Mouse (Mus musculus) hindbrain, embryonic 11.5 days (tissue): ENCODE measurements around the gene Sp7. TPM values are rescaled to one million over a fixed set of nuclear protein-coding genes. Genes with fewer than 3 reads are reported as not detected.
"Not testable (repeated sequence)": the region's sequence is repeated elsewhere in the genome, so short reads cannot be mapped to it uniquely, and the experiment has no call there.

ENCODE experiments used
- ATAC-seq: fragments of 200-750 bp; cut with Nextera tagmentation; 2 replicates; pipeline ENCODE4 v1.8.0; 2017; ENCODE audit warnings: mild to moderate bottlenecking, moderate TSS enrichment, moderate library complexity; ENCODE audit not compliant: low FRiP score
- DNase-seq: peaks from one replicate; pipeline ENCODE4 v3.0.0-alpha.2; 2015; ENCODE audit warnings: low spot score
- H3K27ac ChIP-seq: fragments of 300-500 bp; sonication (generic); 2 replicates; pipeline ENCODE4 v1.5.1; 2014; ENCODE audit warnings: mild to moderate bottlenecking, low read depth, low read length
- H3K27me3 ChIP-seq: fragments of 300-500 bp; sonication (generic); 2 replicates; pipeline ENCODE4 v1.6.1; 2014; ENCODE audit warnings: mild to moderate bottlenecking, low read length, moderate library complexity, mixed read lengths; ENCODE audit not compliant: control insufficient read depth, insufficient read depth
- H3K36me3 ChIP-seq: fragments of 300-500 bp; sonication (generic); 2 replicates; pipeline ENCODE4 v1.6.1; 2014; ENCODE audit warnings: mild to moderate bottlenecking, low read length, moderate library complexity, mixed read lengths; ENCODE audit not compliant: control insufficient read depth, insufficient read depth
- H3K4me1 ChIP-seq: fragments of 300-500 bp; sonication (generic); replicated peaks from 2 replicates; pipeline ENCODE4 v1.6.1; 2014; ENCODE audit warnings: low read length, mixed read lengths; ENCODE audit not compliant: control insufficient read depth, insufficient read depth
- H3K4me2 ChIP-seq: fragments of 300-500 bp; sonication (generic); replicated peaks from 2 replicates; pipeline ENCODE4 v1.6.1; 2014; ENCODE audit warnings: mild to moderate bottlenecking, low read depth, low read length
- H3K4me3 ChIP-seq: fragments of 300-500 bp; sonication (generic); 2 replicates; pipeline ENCODE4 v1.5.1; 2014; ENCODE audit warnings: low read depth, low read length
- H3K9ac ChIP-seq: fragments of 300-500 bp; sonication (generic); 2 replicates; pipeline ENCODE4 v1.6.1; 2014; ENCODE audit warnings: low read depth, low read length
- H3K9me3 ChIP-seq: fragments of 300-500 bp; sonication (generic); 2 replicates; pipeline ENCODE4 v1.6.1; 2016; ENCODE audit warnings: low read length; ENCODE audit not compliant: control insufficient read depth
- WGBS: fragments of 180-500 bp; shearing (Covaris S2); extraction: QIAGEN DNeasy Blood & Tissue Kit; methylation state at CpG from one replicate; pipeline ENCODE4 v1.1.7; 2014; 5-methylcytosine and 5-hydroxymethylcytosine counted together
- polyA plus RNA-seq: library from polyadenylated mRNA; unstranded; fragments of >200 nt; fragmentation: Nextera tagmentation; extraction: Ambion mirVana; gene quantifications from 2 replicates; pipeline ENCODE4 v1.2.1, GENCODE M21; 2014

Gene Sp7
- polyA plus RNA-seq, 1 experiment from 2014 or later: 0.99 TPM

GRCm38 (mm10) chr15:102344490-102344889 lies 22.5 kb downstream of the Sp7 start:
- H3K4me2 ChIP-seq: no peak overlapping the region
- H3K36me3 ChIP-seq: no peaks in the 10 kb centered on the region
- DNase-seq (no peak), ATAC-seq (no peak)
- H3K27ac ChIP-seq: no peak overlapping the region
- H3K27me3 ChIP-seq: no peaks in the 10 kb centered on the region
- no peaks in the 10 kb centered on the region for H3K9me3 ChIP-seq
- no peak overlapping the region for H3K9ac ChIP-seq
- WGBS: 95% methylated on average over 3 of the region's 3 CpGs
- no peak overlapping the region for H3K4me3 ChIP-seq
- H3K4me1 ChIP-seq: no peaks in the 10 kb centered on the region

- Histone ChIP-seq H3K27me3 (no peaks in the 10 kb centered on the region), H3K4me1 (no peaks in the 10 kb centered on the region), H3K27ac (no peak overlapping the region), H3K4me2 (no peak overlapping the region), H3K9ac (no peak overlapping the region), H3K36me3 (no peaks in the 10 kb centered on the region), H3K4me3 (no peak overlapping the region), H3K9me3 (no peaks in the 10 kb centered on the region)
- ATAC-seq (no peak), DNase-seq (peak; percentile 64)
- WGBS: 13% methylated on average over 1 of the region's 1 CpGs
These were observed 25.4 kb downstream of the Sp7 start for GRCm38 (mm10) chr15:102341580-102341979.

GRCm38 (mm10) chr15:102339612-102340011 lies 27.4 kb downstream of the Sp7 start:
- Histone ChIP-seq H3K9ac (no peak overlapping the region), H3K9me3 (no peaks in the 10 kb centered on the region), H3K4me1 (no peaks in the 10 kb centered on the region), H3K27me3 (no peaks in the 10 kb centered on the region), H3K4me3 (no peak overlapping the region), H3K36me3 (no peaks in the 10 kb centered on the region), H3K27ac (no peak overlapping the region), H3K4me2 (no peak overlapping the region)
- WGBS: 77% methylated on average over 5 of the region's 5 CpGs
- ATAC-seq (no peak), DNase-seq (no peak)

GRCm38 (mm10) chr15:102336946-102337345 lies 30.0 kb downstream of the Sp7 start:
- ATAC-seq: no peak
- H3K27me3 ChIP-seq: no peaks in the 10 kb centered on the region
- H3K36me3 ChIP-seq: no peaks in the 10 kb centered on the region
- DNase-seq: no peak
- 85% methylated on average over 4 of the region's 4 CpGs for WGBS
- no peak overlapping the region for H3K9ac ChIP-seq
- H3K9me3 ChIP-seq: no peaks in the 10 kb centered on the region
- no peak overlapping the region for H3K4me3 ChIP-seq
- H3K4me1 ChIP-seq: peaks cover 6% of the 10 kb centered on the region; the same call in 1 of the 2 replicates
- H3K27ac ChIP-seq: no peak overlapping the region
- no peak overlapping the region for H3K4me2 ChIP-seq

GRCm38 (mm10) chr15:102335925-102336324 lies 31.1 kb downstream of the Sp7 start:
- H3K27me3 ChIP-seq, ATAC-seq, H3K4me2 ChIP-seq, H3K9ac ChIP-seq, H3K4me3 ChIP-seq, H3K27ac ChIP-seq, H3K36me3 ChIP-seq, H3K9me3 ChIP-seq, H3K4me1 ChIP-seq: not testable (repeated sequence)
- peak; percentile 43 for DNase-seq
- 91% methylated on average over 5 of the region's 5 CpGs for WGBS

GRCm38 (mm10) chr15:102335254-102335653 lies 31.7 kb downstream of the Sp7 start:
- Histone ChIP-seq H3K36me3 (no peaks in the 10 kb centered on the region), H3K4me2 (no peak overlapping the region), H3K4me1 (peaks cover 6% of the 10 kb centered on the region), H3K27ac (no peak overlapping the region), H3K27me3 (no peaks in the 10 kb centered on the region), H3K9me3 (no peaks in the 10 kb centered on the region), H3K9ac (no peak overlapping the region), H3K4me3 (no peak overlapping the region)
- ATAC-seq (no peak), DNase-seq (no peak)
- 91% methylated on average over 8 of the region's 8 CpGs for WGBS

GRCm38 (mm10) chr15:102331610-102332015 lies 35.4 kb downstream of the Sp7 start, which contains the start of gene Myg1:
Myg1 (plus strand) TSS chr15:102331709.
- H3K4me2 ChIP-seq: peak within 1 kb of the TSS; percentile 72
- H3K4me3 ChIP-seq: peak within 1 kb of the TSS; percentile 81
- no peaks in the 10 kb centered on the region for H3K27me3 ChIP-seq
- no peaks in the 10 kb centered on the region for H3K9me3 ChIP-seq
- ATAC-seq: peak; percentile 96
- H3K4me1 ChIP-seq: peaks cover 6% of the 10 kb centered on the region
- WGBS: 1% methylated on average over 30 of the region's 30 CpGs
- peak; percentile 92 for DNase-seq
- no peak within 1 kb of the TSS for H3K27ac ChIP-seq
- no peaks in the 10 kb centered on the region for H3K36me3 ChIP-seq
- H3K9ac ChIP-seq: peak within 1 kb of the TSS; percentile 69

- H3K27me3 ChIP-seq: no peaks in the 10 kb centered on the region
- H3K4me1 ChIP-seq: no peaks in the 10 kb centered on the region; the same call in 1 of the 2 replicates
- DNase-seq (no peak), ATAC-seq (no peak)
- no peaks in the 10 kb centered on the region for H3K36me3 ChIP-seq
- H3K9me3 ChIP-seq: no peaks in the 10 kb centered on the region
- H3K4me3 ChIP-seq: peak overlapping the region; percentile 90
- peak overlapping the region; percentile 86 for H3K9ac ChIP-seq
- H3K27ac ChIP-seq: no peak overlapping the region
- 74% methylated on average over 8 of the region's 8 CpGs for WGBS
- H3K4me2 ChIP-seq: peak overlapping the region; percentile 60
These were observed 40.1 kb downstream of the Sp7 start for GRCm38 (mm10) chr15:102326892-102327291.

- DNase-seq (peak; percentile 85), ATAC-seq (peak; percentile 81)
- WGBS: under 1% methylated on average over 40 of the region's 40 CpGs
These were observed 40.9 kb downstream of the Sp7 start, which contains the start of gene Pfdn5 for GRCm38 (mm10) chr15:102326022-102326576. Pfdn5 (plus strand) TSS chr15:102326116.

More at GRCm38 (mm10) chr15:102326022-102326576, 40.9 kb downstream of the Sp7 start, which contains the start of gene Pfdn5:
- H3K4me2 ChIP-seq: peak within 1 kb of the TSS; percentile 60
- H3K36me3 ChIP-seq: no peaks in the 10 kb centered on the region
- no peaks in the 10 kb centered on the region for H3K9me3 ChIP-seq
- H3K27me3 ChIP-seq: no peaks in the 10 kb centered on the region
- no peaks in the 10 kb centered on the region for H3K4me1 ChIP-seq
- no peak within 1 kb of the TSS for H3K27ac ChIP-seq
- peak within 1 kb of the TSS; percentile 90 for H3K4me3 ChIP-seq
- peak within 1 kb of the TSS; percentile 86 for H3K9ac ChIP-seq
